Mouse (Mus musculus) spleen, adult 2 months (tissue): Measurements from ENCODE around the gene Zfp423. TPM values are rescaled to one million over a fixed set of nuclear protein-coding genes. Genes with fewer than 3 reads are reported as not detected.

Experiments used
- DNase-seq, 2 experiments: peaks; one replicate each; pipeline versions ENCODE4 v3.0.0 to v3.0.0-alpha.2; 2012 to 2021; ENCODE audit warnings: low spot score in 2 of 2, low read depth in 1 of 2
- H3K27ac ChIP-seq: fragments of 200-500 bp; 2 replicates; pipeline ENCODE4 v1.5.1; 2012; ENCODE audit warnings: low read length, inconsistent platforms; ENCODE audit not compliant: insufficient read depth
- H3K27me3 ChIP-seq: fragments of 200-500 bp; 2 replicates; pipeline ENCODE4 v1.6.1; 2012; ENCODE audit warnings: mild to moderate bottlenecking, moderate library complexity, low read length, inconsistent platforms; ENCODE audit not compliant: control insufficient read depth, insufficient read depth
- H3K36me3 ChIP-seq: fragments of 200-500 bp; 2 replicates; pipeline ENCODE4 v1.6.1; 2012; ENCODE audit warnings: mild to moderate bottlenecking, low read length, inconsistent platforms; ENCODE audit not compliant: control insufficient read depth, insufficient read depth
- H3K4me1 ChIP-seq: fragments of 200-500 bp; 2 replicates; pipeline ENCODE4 v1.6.1; 2011; ENCODE audit warnings: inconsistent platforms; ENCODE audit not compliant: control insufficient read depth, insufficient read depth, insufficient read length
- H3K4me3 ChIP-seq: fragments of 200-500 bp; 2 replicates; pipeline ENCODE4 v1.5.1; 2011; ENCODE audit warnings: mild to moderate bottlenecking, inconsistent platforms; ENCODE audit not compliant: insufficient read depth, insufficient read length; ENCODE audit errors: extremely low read depth
- CTCF ChIP-seq: fragments of 200-500 bp; IDR thresholded peaks from 2 replicates; pipeline ENCODE4 v1.5.1; 2011; ENCODE audit warnings: mild to moderate bottlenecking, inconsistent platforms; ENCODE audit not compliant: insufficient read depth, insufficient read length, insufficient replicate concordance; ENCODE audit errors: extremely low read depth
- POLR2A ChIP-seq: fragments of 200-500 bp; IDR thresholded peaks from 2 replicates; pipeline ENCODE4 v1.6.1; 2011; ENCODE audit warnings: low read depth, low read length, inconsistent platforms
- WGBS: fragments of 180-500 bp; shearing (Covaris S2); methylation state at CpG from one replicate; pipeline ENCODE4 v1.1.7; 2018; 5-methylcytosine and 5-hydroxymethylcytosine counted together
- polyA plus RNA-seq: library from polyadenylated mRNA; depleted of rRNA; stranded (reverse); fragments of >200 nt; gene quantifications from 2 replicates; pipeline ENCODE4 v1.2.3, GENCODE M21; 2012

The Zfp423 gene
- polyA plus RNA-seq, 1 experiment: 4.6 TPM

DNA sequence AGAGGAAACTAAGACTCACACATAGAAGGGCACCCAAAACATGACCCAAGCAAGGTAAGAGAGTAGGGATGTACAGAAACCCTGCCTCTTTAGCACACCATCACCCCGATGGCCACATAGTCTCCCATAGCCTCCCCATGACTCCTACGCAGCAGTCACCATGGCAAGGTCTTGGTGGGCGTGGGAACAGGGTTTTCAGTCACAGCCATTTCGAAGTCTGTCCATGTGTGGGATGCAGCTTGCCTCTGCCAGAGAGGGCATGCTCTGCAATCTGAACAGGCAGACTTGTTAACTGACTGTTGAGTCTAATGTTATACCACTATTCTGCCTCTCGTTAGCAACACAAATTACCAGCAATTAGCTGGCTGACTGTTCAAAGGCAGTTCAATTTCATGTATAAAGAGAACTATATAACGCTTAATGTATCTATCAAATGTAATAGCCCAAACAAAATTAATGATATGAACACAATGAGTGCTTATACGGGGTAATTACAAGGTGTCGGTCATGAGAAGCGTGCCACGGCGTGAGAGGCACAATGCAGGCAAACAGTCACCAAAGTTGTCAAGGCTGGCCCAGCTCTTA, 218.4 kb downstream of the Zfp423 start:
- TF ChIP-seq CTCF (no peak), POLR2A (no peak)
- WGBS: 91% methylated on average over 11 of the region's 11 CpGs

DNA sequence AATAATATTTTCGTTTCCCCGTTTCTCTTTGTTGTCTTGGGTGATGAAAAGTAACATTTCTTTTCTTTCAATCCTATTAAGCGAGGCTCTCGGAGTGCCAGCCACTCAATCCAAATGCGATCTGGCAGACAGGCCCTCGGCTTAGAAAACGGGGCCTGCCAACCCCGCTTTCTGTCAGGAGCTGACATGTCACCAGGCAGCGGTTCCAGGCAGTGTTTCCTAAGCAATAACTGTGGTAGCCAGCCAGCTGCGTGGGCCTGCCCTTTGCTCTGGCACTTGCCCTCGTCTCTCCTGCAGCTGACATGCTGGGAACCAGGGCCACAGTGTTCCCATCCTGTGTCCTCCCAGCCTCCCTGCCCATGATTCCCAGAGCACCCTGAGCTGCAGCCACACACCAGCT, 221.5 kb downstream of the Zfp423 start:
- no peak for TF ChIP-seq CTCF
- no peak for TF ChIP-seq POLR2A
- DNase-seq: no peak
- no peak overlapping the region for H3K4me3 ChIP-seq
- no peaks in the 10 kb centered on the region for H3K36me3 ChIP-seq
- H3K4me1 ChIP-seq: no peaks in the 10 kb centered on the region
- WGBS: 83% methylated on average over 11 of the region's 11 CpGs
- H3K27me3 ChIP-seq: no peaks in the 10 kb centered on the region
- H3K27ac ChIP-seq: no peak overlapping the region

More for the DNA sequence above, 218.4 kb downstream of the Zfp423 start:
- Histone ChIP-seq H3K4me1 (no peaks in the 10 kb centered on the region), H3K27ac (no peak overlapping the region), H3K4me3 (no peak overlapping the region), H3K27me3 (no peaks in the 10 kb centered on the region), H3K36me3 (no peaks in the 10 kb centered on the region)
- no peak for DNase-seq

DNA sequence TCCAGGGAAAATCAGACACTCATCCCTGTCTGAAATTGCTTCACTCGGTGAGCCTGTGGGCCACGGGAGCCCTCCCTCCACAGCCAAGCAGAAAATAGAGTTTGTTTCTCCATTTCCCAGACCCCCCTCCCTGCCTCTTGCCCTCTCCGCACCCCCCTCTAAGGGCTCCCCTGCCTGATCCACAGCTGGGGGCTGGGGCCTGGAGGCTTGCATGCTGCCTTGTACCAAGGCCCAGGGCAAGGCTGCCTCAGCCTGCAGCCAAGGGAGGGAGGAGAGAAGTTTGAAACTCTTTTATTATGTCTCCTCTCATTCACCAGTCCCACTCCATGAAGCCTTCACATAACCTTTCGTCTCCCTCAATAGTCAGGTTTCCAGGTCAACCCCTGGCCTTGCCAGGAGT, 224.5 kb downstream of the Zfp423 start:
- Histone ChIP-seq H3K4me1 (no peaks in the 10 kb centered on the region), H3K36me3 (no peaks in the 10 kb centered on the region), H3K27me3 (no peaks in the 10 kb centered on the region), H3K4me3 (no peak overlapping the region), H3K27ac (no peak overlapping the region)
- WGBS: 86% methylated on average over 4 of the region's 4 CpGs
- DNase-seq: no peak
- no peak for TF ChIP-seq CTCF

DNA sequence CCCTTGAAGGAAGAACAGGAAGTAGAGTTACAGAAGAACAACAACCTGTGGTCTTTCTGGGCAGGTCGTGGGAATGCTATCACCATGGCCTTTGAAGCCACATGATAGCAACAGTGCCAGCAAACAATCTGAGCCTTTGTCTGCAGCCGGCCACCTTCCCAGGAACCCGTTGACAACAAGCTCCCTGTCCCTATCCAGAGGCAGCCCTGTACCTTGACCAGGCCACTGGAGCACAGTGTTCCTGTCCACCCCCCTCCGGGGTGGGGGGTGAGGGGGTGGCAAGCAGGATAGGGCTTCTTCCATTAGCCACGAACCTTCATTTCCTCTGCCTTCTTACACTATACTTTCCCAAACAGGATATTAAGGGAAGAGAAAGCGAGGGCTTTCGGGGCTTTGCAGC, 224.9 kb downstream of the Zfp423 start:
- Histone ChIP-seq H3K4me1 (no peaks in the 10 kb centered on the region), H3K4me3 (no peak overlapping the region), H3K27me3 (no peaks in the 10 kb centered on the region), H3K36me3 (no peaks in the 10 kb centered on the region), H3K27ac (no peak overlapping the region)
- DNase-seq: no peak
- TF ChIP-seq CTCF: no peak
- TF ChIP-seq POLR2A: no peak
- 59% methylated on average over 7 of the region's 7 CpGs for WGBS

DNA sequence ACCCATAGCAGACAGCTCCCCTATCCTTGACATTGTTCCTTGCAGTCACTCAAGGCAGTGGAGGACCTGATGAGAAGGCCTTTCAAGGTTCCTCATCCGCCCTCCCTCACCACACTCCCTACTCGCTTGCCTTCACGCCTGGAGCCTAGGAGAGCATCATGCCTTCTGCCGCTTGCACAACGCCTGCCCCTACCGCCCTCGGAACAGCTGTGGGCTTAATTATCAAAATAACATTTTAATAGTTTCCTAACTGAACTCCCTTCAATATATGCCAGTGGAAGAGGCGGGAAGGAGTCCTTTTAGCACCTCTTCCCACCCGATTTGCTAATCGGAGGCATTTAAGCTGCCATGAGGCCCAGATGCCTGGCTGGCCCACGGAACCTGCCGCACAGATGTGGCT, 228.3 kb downstream of the Zfp423 start:
- H3K4me1 ChIP-seq: no peaks in the 10 kb centered on the region
- no peak overlapping the region for H3K4me3 ChIP-seq
- DNase-seq: no peak
- TF ChIP-seq CTCF (no peak), POLR2A (no peak)
- no peaks in the 10 kb centered on the region for H3K27me3 ChIP-seq
- WGBS: 90% methylated on average over 12 of the region's 12 CpGs
- H3K27ac ChIP-seq: no peak overlapping the region
- no peaks in the 10 kb centered on the region for H3K36me3 ChIP-seq

DNA sequence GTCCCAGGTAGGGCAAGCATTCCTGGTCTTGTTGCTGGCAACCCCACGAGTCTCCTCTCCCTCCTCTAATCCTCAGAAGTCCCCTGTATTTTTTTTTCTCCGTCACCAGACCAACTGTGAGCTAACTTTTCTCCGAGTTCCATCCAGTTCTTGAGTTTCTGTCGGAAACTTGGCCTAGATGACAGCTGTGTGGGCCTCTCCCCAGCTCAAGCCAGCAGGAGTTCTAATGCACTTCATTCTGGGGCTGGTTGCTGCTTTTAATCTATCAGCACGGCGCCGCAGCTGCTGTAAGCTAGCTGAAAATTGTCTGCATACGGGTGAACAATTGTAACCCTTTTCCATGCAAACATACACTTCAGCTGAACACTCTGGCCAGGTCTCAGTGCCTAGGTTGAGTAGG, 236.4 kb downstream of the Zfp423 start:
- no peak for DNase-seq
- no peak overlapping the region for H3K4me3 ChIP-seq
- no peak overlapping the region for H3K27ac ChIP-seq
- no peaks in the 10 kb centered on the region for H3K4me1 ChIP-seq
- no peak for TF ChIP-seq CTCF
- no peak for TF ChIP-seq POLR2A
- no peaks in the 10 kb centered on the region for H3K36me3 ChIP-seq
- H3K27me3 ChIP-seq: no peaks in the 10 kb centered on the region
- 85% methylated on average over 8 of the region's 8 CpGs for WGBS

DNA sequence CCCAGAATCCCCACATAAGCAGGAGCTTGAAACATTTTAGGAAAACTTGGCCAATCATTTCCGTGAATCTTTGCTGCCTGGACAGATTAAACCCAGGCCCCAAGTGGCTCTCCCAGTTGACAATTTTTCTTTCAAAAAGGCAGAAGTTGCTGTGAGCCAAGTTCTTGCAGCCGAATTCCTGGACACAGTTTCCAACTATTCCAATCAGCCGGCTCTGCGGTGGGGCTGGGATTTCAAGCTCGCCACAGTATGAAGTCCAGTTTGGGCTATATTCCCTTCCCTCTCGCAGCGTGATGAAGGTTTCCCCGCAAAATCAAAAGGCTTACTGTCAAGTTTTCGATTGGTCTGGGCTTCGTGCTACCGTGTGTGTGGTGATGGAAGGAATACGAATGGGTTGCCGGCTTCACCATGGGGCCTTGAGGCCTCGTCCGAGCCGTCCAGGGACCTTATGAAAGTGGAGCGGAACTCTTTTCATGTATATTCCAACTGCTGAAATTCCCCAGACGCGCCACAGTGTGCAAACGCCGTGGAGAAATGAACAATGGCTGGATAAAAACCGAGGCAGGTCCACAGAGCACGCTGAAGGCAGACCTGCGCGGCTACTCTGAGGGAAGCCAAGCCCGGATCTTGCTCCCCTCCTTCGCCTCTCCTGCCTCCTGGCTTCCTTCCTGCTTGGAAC, 240.1 kb downstream of the Zfp423 start:
- Histone ChIP-seq H3K27me3 (no peaks in the 10 kb centered on the region), H3K4me3 (no peak overlapping the region), H3K4me1 (no peaks in the 10 kb centered on the region), H3K27ac (no peak overlapping the region), H3K36me3 (no peaks in the 10 kb centered on the region)
- TF ChIP-seq POLR2A (no peak), CTCF (no peak)
- no peak for DNase-seq
- WGBS: 69% methylated on average over 27 of the region's 27 CpGs
